Mouse (Mus musculus) left cerebral cortex, adult 18-20 months (tissue): ENCODE measurements around the gene Tox3. TPM values are rescaled to one million over a fixed set of nuclear protein-coding genes. Genes with fewer than 3 reads are reported as not detected.

Source experiments
- DNase-seq, 2 experiments: peaks; one replicate each; pipeline ENCODE4 v3.0.0; 2021 to 2022; ENCODE audit warnings: low spot score in 2 of 2, mixed read lengths in 1 of 2
- total RNA-seq, 2 experiments: library from RNA; stranded (reverse); gene quantifications; 2 replicates each; pipeline ENCODE4 v1.2.3; 2021

Tox3 gene
- total RNA-seq, 2 experiments from 2014 or later = 23.3 to 24.7 TPM

- no peak for DNase-seq
These were observed 103.5 kb downstream of the Tox3 start for GRCm38 (mm10) chr8:90244458-90245145.

DNA sequence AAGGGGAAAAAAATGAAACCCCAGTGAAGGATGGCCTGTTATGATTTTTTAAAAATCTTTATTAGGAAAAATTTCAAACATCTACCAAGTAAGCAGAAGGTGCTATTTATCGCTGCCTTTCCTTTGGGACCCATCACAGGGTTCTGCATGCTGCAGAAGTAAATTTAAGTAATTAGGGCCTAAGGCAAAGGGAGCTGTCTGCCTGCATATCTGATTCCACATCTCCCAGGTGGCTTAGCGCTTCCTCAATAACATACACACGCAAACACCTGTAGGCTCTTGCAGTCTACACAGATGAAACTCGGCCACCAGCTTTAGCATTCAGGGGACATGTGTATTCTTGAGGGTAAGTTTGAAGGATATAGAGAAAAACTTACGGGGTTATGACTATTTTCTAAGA is 104.2 kb downstream of the Tox3 start:
- DNase-seq = no peak

- DNase-seq = no peak
These were observed 105.8 kb downstream of the Tox3 start for GRCm38 (mm10) chr8:90242351-90242750.

DNA sequence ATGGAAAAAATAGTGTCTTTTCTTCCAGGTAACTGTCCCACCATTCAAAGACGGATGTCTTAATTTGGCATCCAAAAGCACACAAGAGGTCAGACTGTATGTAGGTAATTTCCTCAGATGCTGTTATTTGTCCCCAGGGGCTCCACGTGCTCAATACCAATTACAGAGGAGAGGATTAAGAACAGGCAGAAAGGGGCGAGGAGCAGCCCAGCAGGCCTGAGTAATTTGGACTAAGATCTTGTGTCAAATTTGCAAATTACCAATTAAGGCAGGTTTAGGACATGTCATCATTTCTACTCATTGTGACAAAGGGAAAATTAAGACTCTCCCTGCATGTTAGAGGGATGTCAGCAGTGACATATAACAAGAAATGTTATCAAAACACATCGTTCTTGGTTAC is 106.7 kb downstream of the Tox3 start:
- no peak for DNase-seq

GRCm38 (mm10) chr8:90232501-90232900 is 115.6 kb downstream of the Tox3 start:
- DNase-seq = no peak

DNA sequence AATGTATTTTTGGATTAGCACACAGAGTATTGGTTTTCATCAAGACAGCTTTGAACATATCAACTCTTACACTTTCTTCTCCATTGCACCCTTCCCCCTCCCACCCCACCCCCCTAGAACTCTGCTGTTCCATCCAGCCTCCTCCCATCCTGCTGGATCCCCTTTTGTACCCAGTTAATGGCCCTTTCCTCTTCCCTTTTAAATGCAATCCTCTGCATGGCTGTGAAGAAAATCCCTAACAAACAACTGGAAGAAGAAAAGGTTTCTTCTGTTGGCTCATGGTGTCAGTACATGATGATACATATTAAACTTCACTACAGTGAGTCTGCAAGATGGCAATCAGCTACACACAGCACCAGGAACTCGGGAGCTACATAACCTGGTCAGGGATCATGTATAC is 124.0 kb downstream of the Tox3 start:
- no peak for DNase-seq

- DNase-seq = no peak
These were observed 138.8 kb downstream of the Tox3 start for GRCm38 (mm10) chr8:90209105-90210037.
